Mouse (Mus musculus) kidney, embryonic 15.5 days (tissue): ENCODE data around the gene Usp19. TPM values are rescaled to one million over a fixed set of nuclear protein-coding genes. Genes with fewer than 3 reads are reported as not detected.

Experiments
- ATAC-seq: fragments of 200-750 bp; cut with Nextera tagmentation; replicated peaks from 2 replicates; pipeline ENCODE4 v1.8.0; 2017; ENCODE audit warnings: moderate TSS enrichment; ENCODE audit not compliant: low FRiP score
- H3K27ac ChIP-seq: fragments of 300-500 bp; sonication (generic); 2 replicates; pipeline ENCODE4 v1.5.1; 2015; ENCODE audit warnings: mild to moderate bottlenecking, inconsistent platforms
- H3K27me3 ChIP-seq: fragments of 300-500 bp; sonication (generic); 2 replicates; pipeline ENCODE4 v1.6.1; 2015; ENCODE audit warnings: inconsistent platforms
- H3K36me3 ChIP-seq: fragments of 300-500 bp; sonication (generic); 2 replicates; pipeline ENCODE4 v1.6.1; 2015; ENCODE audit warnings: inconsistent platforms
- H3K4me1 ChIP-seq: fragments of 300-500 bp; sonication (generic); 2 replicates; pipeline ENCODE4 v1.6.1; 2015; ENCODE audit warnings: inconsistent platforms
- H3K4me2 ChIP-seq: fragments of 300-500 bp; sonication (generic); 2 replicates; pipeline ENCODE4 v1.6.1; 2015; ENCODE audit warnings: moderate library complexity, mild to moderate bottlenecking, inconsistent platforms
- H3K4me3 ChIP-seq: fragments of 300-500 bp; sonication (generic); replicated peaks from 2 replicates; pipeline ENCODE4 v1.5.1; 2015; ENCODE audit warnings: mild to moderate bottlenecking, inconsistent platforms
- H3K9ac ChIP-seq: fragments of 300-500 bp; sonication (generic); 2 replicates; pipeline ENCODE4 v1.6.1; 2015; ENCODE audit warnings: mild to moderate bottlenecking, inconsistent platforms
- H3K9me3 ChIP-seq: fragments of 300-500 bp; sonication (generic); replicated peaks from 2 replicates; pipeline ENCODE4 v1.6.1; 2016; ENCODE audit warnings: inconsistent platforms
- WGBS: fragments of 180-500 bp; shearing (Covaris S2); methylation state at CpG from one replicate; pipeline ENCODE4 v1.1.7; 2015; ENCODE audit warnings: mixed read lengths; 5-methylcytosine and 5-hydroxymethylcytosine counted together
- polyA plus RNA-seq: library from polyadenylated mRNA; unstranded; fragments of >200 nt; fragmentation: Nextera tagmentation; extraction: Ambion mirVana; gene quantifications from 2 replicates; pipeline ENCODE4 v1.2.1, GENCODE M21; 2015

Gene Usp19
- polyA plus RNA-seq, result 69.3 and 78.8 TPM in 2 replicates

- peak; percentile 95 for ATAC-seq
- H3K4me2 ChIP-seq, result peak within 1 kb of the TSS; percentile 72
- peak within 1 kb of the TSS; percentile 99 for H3K4me3 ChIP-seq
- H3K4me1 ChIP-seq, result peaks cover 21% of the 10 kb centered on the region
- peaks cover 79% of the 10 kb centered on the region for H3K36me3 ChIP-seq
- no peaks in the 10 kb centered on the region for H3K27me3 ChIP-seq
- no peaks in the 10 kb centered on the region for H3K9me3 ChIP-seq
- under 1% methylated on average over 69 of the region's 69 CpGs for WGBS
- peak within 1 kb of the TSS; percentile 97 for H3K9ac ChIP-seq
- H3K27ac ChIP-seq, result peak within 1 kb of the TSS; percentile 98
Observed at GRCm38 (mm10) chr9:108490559-108491285, at the start of gene Usp19. TSS of gene Usp19 (plus strand) at chr9:108490602.

GRCm38 (mm10) chr9:108441236-108441919 is 49.0 kb upstream of the Usp19 start:
- no peak overlapping the region for H3K9ac ChIP-seq
- H3K4me1 ChIP-seq, result 0 out of 2 replicates have a peak, but pooled peaks cover 3% of the 10 kb centered on the region
- no peaks in the 10 kb centered on the region for H3K9me3 ChIP-seq
- H3K36me3 ChIP-seq, result no peaks in the 10 kb centered on the region
- H3K27ac ChIP-seq, result no peak overlapping the region
- no peaks in the 10 kb centered on the region for H3K27me3 ChIP-seq
- WGBS, result 89% methylated on average over 11 of the region's 11 CpGs
- H3K4me2 ChIP-seq, result no peak overlapping the region
- H3K4me3 ChIP-seq, result no peak overlapping the region
- no peak for ATAC-seq

GRCm38 (mm10) chr9:108445125-108445524 is 45.3 kb upstream of the Usp19 start:
- ATAC-seq, result no peak
- Histone ChIP-seq H3K4me2 (no peak overlapping the region), H3K4me3 (no peak overlapping the region), H3K9ac (no peak overlapping the region), H3K27me3 (no peaks in the 10 kb centered on the region), H3K27ac (no peak overlapping the region), H3K36me3 (peaks cover 11% of the 10 kb centered on the region; the same call in 1 of the 2 replicates), H3K9me3 (no peaks in the 10 kb centered on the region), H3K4me1 (peaks cover 11% of the 10 kb centered on the region)
- 52% methylated on average over 9 of the region's 9 CpGs for WGBS

- H3K4me1 ChIP-seq, result peaks cover 46% of the 10 kb centered on the region
- H3K4me3 ChIP-seq, result no peak overlapping the region
- H3K36me3 ChIP-seq, result peaks cover 11% of the 10 kb centered on the region; the same call in 1 of the 2 replicates
- WGBS, result 52% methylated on average over 4 of the region's 4 CpGs
- no peak for ATAC-seq
- peak overlapping the region; percentile 98; the same call in 1 of the 2 replicates for H3K4me2 ChIP-seq
- no peaks in the 10 kb centered on the region for H3K9me3 ChIP-seq
- no peak overlapping the region for H3K9ac ChIP-seq
- H3K27ac ChIP-seq, result peak overlapping the region; percentile 54
- H3K27me3 ChIP-seq, result no peaks in the 10 kb centered on the region
Observed at GRCm38 (mm10) chr9:108449860-108450259, 40.5 kb upstream of the Usp19 start.

- ATAC-seq, result peak; percentile 14; the same call in 1 of the 2 replicates
- Histone ChIP-seq H3K27me3 (no peaks in the 10 kb centered on the region), H3K4me2 (peak overlapping the region; percentile 98), H3K36me3 (peaks cover 11% of the 10 kb centered on the region; the same call in 1 of the 2 replicates), H3K9me3 (no peaks in the 10 kb centered on the region), H3K4me3 (0 out of 2 replicates have a peak overlapping the region, but pooled peaks have one; percentile 69), H3K27ac (peak overlapping the region; percentile 54), H3K9ac (no peak overlapping the region), H3K4me1 (peaks cover 42% of the 10 kb centered on the region)
- 67% methylated on average over 21 of the region's 21 CpGs for WGBS
Observed at GRCm38 (mm10) chr9:108450292-108451169, 39.9 kb upstream of the Usp19 start.

- Histone ChIP-seq H3K9me3 (no peaks in the 10 kb centered on the region), H3K27me3 (no peaks in the 10 kb centered on the region), H3K4me1 (peaks cover 42% of the 10 kb centered on the region), H3K4me2 (peak overlapping the region; percentile 98), H3K27ac (0 out of 2 replicates have a peak overlapping the region, but pooled peaks have one; percentile 54), H3K36me3 (peaks cover 11% of the 10 kb centered on the region; the same call in 1 of the 2 replicates), H3K9ac (no peak overlapping the region), H3K4me3 (0 out of 2 replicates have a peak overlapping the region, but pooled peaks have one; percentile 69)
- no peak for ATAC-seq
- WGBS, result 76% methylated on average over 6 of the region's 6 CpGs
Observed at GRCm38 (mm10) chr9:108451170-108451493, 39.3 kb upstream of the Usp19 start.

- Histone ChIP-seq H3K4me1 (peaks cover 42% of the 10 kb centered on the region), H3K36me3 (peaks cover 11% of the 10 kb centered on the region; the same call in 1 of the 2 replicates)
- WGBS, result 51% methylated on average over 6 of the region's 6 CpGs
Observed at GRCm38 (mm10) chr9:108451519-108452160, 38.8 kb upstream of the Usp19 start.

GRCm38 (mm10) chr9:108452291-108452906 is 38.0 kb upstream of the Usp19 start:
- Histone ChIP-seq H3K36me3 (peaks cover 11% of the 10 kb centered on the region; the same call in 1 of the 2 replicates), H3K27ac (peak overlapping the region; percentile 81), H3K4me2 (peak overlapping the region; percentile 98), H3K4me3 (peak overlapping the region; percentile 69), H3K27me3 (no peaks in the 10 kb centered on the region), H3K9ac (peak overlapping the region; percentile 67), H3K9me3 (no peaks in the 10 kb centered on the region), H3K4me1 (peaks cover 42% of the 10 kb centered on the region)
- WGBS, result under 1% methylated on average over 40 of the region's 40 CpGs
- ATAC-seq, result peak; percentile 86

More at GRCm38 (mm10) chr9:108451519-108452160, 38.8 kb upstream of the Usp19 start:
- Histone ChIP-seq H3K4me3 (peak overlapping the region; percentile 69), H3K4me2 (peak overlapping the region; percentile 98), H3K9me3 (no peaks in the 10 kb centered on the region), H3K27ac (peak overlapping the region; percentile 81), H3K9ac (peak overlapping the region; percentile 67), H3K27me3 (no peaks in the 10 kb centered on the region)
- no peak for ATAC-seq

GRCm38 (mm10) chr9:108452911-108453310 is 37.5 kb upstream of the Usp19 start:
- Histone ChIP-seq H3K27me3 (no peaks in the 10 kb centered on the region), H3K36me3 (peaks cover 10% of the 10 kb centered on the region; the same call in 1 of the 2 replicates), H3K4me1 (peaks cover 42% of the 10 kb centered on the region), H3K9ac (peak overlapping the region; percentile 67; the same call in 1 of the 2 replicates), H3K27ac (peak overlapping the region; percentile 81), H3K4me2 (peak overlapping the region; percentile 98), H3K9me3 (no peaks in the 10 kb centered on the region), H3K4me3 (peak overlapping the region; percentile 69)
- WGBS, result 43% methylated on average over 6 of the region's 6 CpGs
- ATAC-seq, result no peak

GRCm38 (mm10) chr9:108453458-108453857 is 36.9 kb upstream of the Usp19 start:
- H3K27me3 ChIP-seq, result no peaks in the 10 kb centered on the region
- 85% methylated on average over 4 of the region's 4 CpGs for WGBS
- no peak overlapping the region for H3K27ac ChIP-seq
- peaks cover 42% of the 10 kb centered on the region for H3K4me1 ChIP-seq
- no peaks in the 10 kb centered on the region for H3K9me3 ChIP-seq
- ATAC-seq, result no peak
- H3K9ac ChIP-seq, result peak overlapping the region; percentile 67; the same call in 1 of the 2 replicates
- H3K36me3 ChIP-seq, result peaks cover 4% of the 10 kb centered on the region; the same call in 1 of the 2 replicates
- H3K4me2 ChIP-seq, result peak overlapping the region; percentile 98; the same call in 1 of the 2 replicates
- peak overlapping the region; percentile 69; the same call in 1 of the 2 replicates for H3K4me3 ChIP-seq
